Mouse (Mus musculus): ENCODE measurements around the gene Mcl1.

DNA sequence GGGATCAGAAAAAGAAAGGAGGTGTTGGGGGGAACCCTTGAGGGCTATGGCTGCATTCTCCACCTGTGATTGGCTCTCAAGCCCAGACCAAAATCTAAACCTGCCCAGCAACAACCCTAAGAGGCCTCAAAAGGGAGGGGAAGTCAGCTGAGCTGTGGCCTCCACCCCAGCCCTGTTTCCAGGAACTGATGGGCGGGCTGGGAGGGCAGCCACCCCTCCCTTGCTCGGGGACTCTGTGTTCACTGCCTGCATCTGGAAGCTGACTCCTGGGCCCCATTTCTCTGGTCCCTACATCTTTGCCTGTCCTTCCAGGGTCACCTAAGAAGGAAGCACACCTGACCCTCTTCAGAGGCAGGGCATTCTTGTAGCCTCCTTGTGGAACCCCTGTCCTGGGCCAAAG lies 15.6 kb downstream of the Mcl1 start:
- TF ChIP-seq CTCF (IDR thresholded peaks at IDR 0.05; ENCODE audit: low read depth, low read length) (no peak), POLR2A (IDR thresholded peaks at IDR 0.05; ENCODE audit: borderline replicate concordance, low read depth, low read length) (no peak)
